Mouse (Mus musculus) E14TG2a.4 (cell line): ENCODE measurements around the gene Rnf26.

Experiments used
- CTCF ChIP-seq: conservative IDR thresholded peaks from 2 replicates; pipeline ENCODE4 v1.5.1; 2014; ENCODE audit warnings: low read length
- NANOG ChIP-seq: IDR thresholded peaks from 2 replicates; pipeline ENCODE4 v1.6.1; 2014; ENCODE audit warnings: borderline replicate concordance, low read length, mixed read lengths
- POU5F1 ChIP-seq: IDR thresholded peaks from 2 replicates; pipeline ENCODE4 v1.6.1; 2014; ENCODE audit warnings: low read length, borderline replicate concordance

GRCm38 (mm10) chr9:44084659-44085229, 28.6 kb downstream of the Rnf26 start:
- TF ChIP-seq CTCF, result no peak
- TF ChIP-seq POU5F1, result no peak
- TF ChIP-seq NANOG, result no peak
